ENCODE assay signal across 8 mouse cellular contexts in the genomic region with DNA sequence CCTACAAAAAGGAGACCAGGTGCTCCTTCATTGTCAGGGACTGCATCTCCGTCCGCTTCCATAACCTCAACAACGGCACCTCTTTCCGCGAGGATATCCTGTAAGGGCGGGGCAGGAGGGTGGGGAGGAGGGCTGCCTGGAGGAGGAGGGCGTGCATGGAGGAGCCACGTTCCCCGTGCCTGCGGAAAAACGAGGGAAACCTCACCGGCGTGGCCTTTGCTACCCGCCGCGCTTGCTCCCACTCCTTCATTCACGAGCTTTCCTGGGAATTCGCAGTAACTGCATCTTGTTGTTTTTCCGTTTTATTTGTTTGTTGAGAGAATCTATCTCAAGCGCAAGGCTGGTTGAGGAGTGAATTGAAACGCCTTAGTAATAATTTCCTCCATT. TPM values are rescaled to one million over a fixed set of nuclear protein-coding genes. Genes with fewer than 3 reads are reported as not detected.
A peak's percentile ranks its signal among the peaks of the same experiment; 100 is the strongest.
DNase-seq lines count a peak whose midpoint lies in the region; ATAC-seq and TF ChIP-seq lines count a peak whose summit lies in the region.

No protein-coding gene starts in this region.

- DNase-seq in lung, embryonic 14.5 days, result no peak
- no peak for DNase-seq in lung, postnatal 4 days
- DNase-seq in cerebellum, postnatal 10 days, result no peak
- DNase-seq in ovary, postnatal 10 days (ENCODE audit: low spot score), result no peak
- no peak for DNase-seq in thymus, postnatal 36 days

- H3K9ac ChIP-seq in lung, embryonic 14.5 days, result peak overlapping the region; percentile 69
- H3K9ac ChIP-seq in embryonic facial prominence, embryonic 15.5 days, result peak overlapping the region; percentile 71
- H3K9ac ChIP-seq in limb, embryonic 12.5 days (replicated peaks), result peak overlapping the region; percentile 74
- peak overlapping the region; percentile 52 for H3K9ac ChIP-seq in neural tube, embryonic 14.5 days (replicated peaks; ENCODE audit: low read depth, low read length)

- peak; percentile 44 for ATAC-seq in lung, embryonic 14.5 days (ENCODE audit: insufficient read depth)
- peak; percentile 45 for ATAC-seq in embryonic facial prominence, embryonic 15.5 days (ENCODE audit: insufficient number of reproducible peaks, low FRiP score, low TSS enrichment, low read depth)
- peak; percentile 44; the same call in 1 of the 2 replicates for ATAC-seq in limb, embryonic 12.5 days (ENCODE audit: insufficient number of reproducible peaks, insufficient read depth, low FRiP score, low TSS enrichment, low read depth)
- no peak; the same call in 1 of the 2 replicates for ATAC-seq in neural tube, embryonic 14.5 days (ENCODE audit: low read depth)

- 2% methylated on average over 21 of the region's 21 CpGs for WGBS in lung, embryonic 14.5 days
- WGBS in embryonic facial prominence, embryonic 15.5 days, result 2% methylated on average over 21 of the region's 21 CpGs
- WGBS in limb, embryonic 12.5 days, result under 1% methylated on average over 21 of the region's 21 CpGs
- WGBS in neural tube, embryonic 14.5 days, result under 1% methylated on average over 21 of the region's 21 CpGs

- H3K27me3 ChIP-seq in lung, embryonic 14.5 days (ENCODE audit: insufficient read depth, low read length), result no peaks in the 10 kb centered on the region
- no peaks in the 10 kb centered on the region for H3K27me3 ChIP-seq in embryonic facial prominence, embryonic 15.5 days
- H3K27me3 ChIP-seq in limb, embryonic 12.5 days, result no peaks in the 10 kb centered on the region
- no peaks in the 10 kb centered on the region for H3K27me3 ChIP-seq in neural tube, embryonic 14.5 days (ENCODE audit: control insufficient read depth, insufficient read depth, low read length)

- H3K4me1 ChIP-seq in lung, embryonic 14.5 days (ENCODE audit: insufficient read depth), result peaks cover 5% of the 10 kb centered on the region
- H3K4me1 ChIP-seq in embryonic facial prominence, embryonic 15.5 days, result peaks cover 30% of the 10 kb centered on the region
- H3K4me1 ChIP-seq in limb, embryonic 12.5 days (replicated peaks), result peaks cover 20% of the 10 kb centered on the region
- peaks cover 16% of the 10 kb centered on the region for H3K4me1 ChIP-seq in neural tube, embryonic 14.5 days (ENCODE audit: control insufficient read depth, insufficient read depth, low read length)

- TF ChIP-seq CTCF in lung, embryonic 14.5 days (IDR thresholded peaks at IDR 0.05; ENCODE audit: low read depth), result no peak

- peak overlapping the region; percentile 81 for H3K4me3 ChIP-seq in lung, embryonic 14.5 days (ENCODE audit: low read depth, low read length)
- H3K4me3 ChIP-seq in embryonic facial prominence, embryonic 15.5 days (replicated peaks), result peak overlapping the region; percentile 92
- peak overlapping the region; percentile 79 for H3K4me3 ChIP-seq in limb, embryonic 12.5 days (replicated peaks)
- peak overlapping the region; percentile 54 for H3K4me3 ChIP-seq in neural tube, embryonic 14.5 days (ENCODE audit: low read depth, low read length)

- H3K36me3 ChIP-seq in lung, embryonic 14.5 days (ENCODE audit: insufficient read depth), result peaks cover 11% of the 10 kb centered on the region; the same call in 1 of the 2 replicates
- peaks cover 28% of the 10 kb centered on the region for H3K36me3 ChIP-seq in embryonic facial prominence, embryonic 15.5 days
- H3K36me3 ChIP-seq in limb, embryonic 12.5 days, result peaks cover 33% of the 10 kb centered on the region
- H3K36me3 ChIP-seq in neural tube, embryonic 14.5 days (ENCODE audit: control insufficient read depth, insufficient read depth, low read length), result no peaks in the 10 kb centered on the region; the same call in none of the 2 replicates

- H3K27ac ChIP-seq in lung, embryonic 14.5 days (ENCODE audit: low read depth), result peak overlapping the region; percentile 82
- H3K27ac ChIP-seq in embryonic facial prominence, embryonic 15.5 days (replicated peaks), result peak overlapping the region; percentile 86
- peak overlapping the region; percentile 73 for H3K27ac ChIP-seq in limb, embryonic 12.5 days
- H3K27ac ChIP-seq in neural tube, embryonic 14.5 days (ENCODE audit: low read depth, low read length), result peak overlapping the region; percentile 66

- no peaks in the 10 kb centered on the region for H3K9me3 ChIP-seq in lung, embryonic 14.5 days (ENCODE audit: low read depth, low read length)
- no peaks in the 10 kb centered on the region for H3K9me3 ChIP-seq in embryonic facial prominence, embryonic 15.5 days (replicated peaks)
- H3K9me3 ChIP-seq in limb, embryonic 12.5 days, result no peaks in the 10 kb centered on the region
- H3K9me3 ChIP-seq in neural tube, embryonic 14.5 days (ENCODE audit: control insufficient read depth, low read length), result no peaks in the 10 kb centered on the region

- H3K4me2 ChIP-seq in lung, embryonic 14.5 days, result peak overlapping the region; percentile 88
- peak overlapping the region; percentile 82 for H3K4me2 ChIP-seq in embryonic facial prominence, embryonic 15.5 days (replicated peaks)
- H3K4me2 ChIP-seq in limb, embryonic 12.5 days, result peak overlapping the region; percentile 90
- peak overlapping the region; percentile 62 for H3K4me2 ChIP-seq in neural tube, embryonic 14.5 days (ENCODE audit: low read depth, low read length)

RNA-seq across cellular contexts. Expression of a gene that starts 0.4 kb away (rescaled TPM):
- 6.7 and 7.0 TPM in 2 replicates for polyA plus RNA-seq in lung, embryonic 14.5 days (2014; fragmentation: Nextera tagmentation; extraction: Ambion mirVana)
- polyA plus RNA-seq in embryonic facial prominence, embryonic 15.5 days (2015; fragmentation: Nextera tagmentation; extraction: Ambion mirVana), result 7.3 and 7.6 TPM in 2 replicates
- polyA plus RNA-seq in limb, embryonic 12.5 days (2016; fragmentation: Nextera tagmentation; extraction: Ambion mirVana), result 8.5 TPM in 2 replicates
- 16.9 and 19.0 TPM in 2 replicates for polyA plus RNA-seq in neural tube, embryonic 14.5 days (2014; fragmentation: Nextera tagmentation; extraction: Ambion mirVana)

RNA-seq across cellular contexts. Expression of a gene that starts 0.6 kb away (rescaled TPM):
- 16.2 and 17.8 TPM in 2 replicates for polyA plus RNA-seq in lung, embryonic 14.5 days (2014; fragmentation: Nextera tagmentation; extraction: Ambion mirVana)
- 20.7 and 20.9 TPM in 2 replicates for polyA plus RNA-seq in embryonic facial prominence, embryonic 15.5 days (2015; fragmentation: Nextera tagmentation; extraction: Ambion mirVana)
- polyA plus RNA-seq in limb, embryonic 12.5 days (2016; fragmentation: Nextera tagmentation; extraction: Ambion mirVana), result 13.8 and 14.0 TPM in 2 replicates
- 21.0 and 24.2 TPM in 2 replicates for polyA plus RNA-seq in neural tube, embryonic 14.5 days (2014; fragmentation: Nextera tagmentation; extraction: Ambion mirVana)

RNA-seq across cellular contexts. Expression of a gene that starts 17.2 kb away (rescaled TPM):
- 20.8 and 21.1 TPM in 2 replicates for polyA plus RNA-seq in lung, embryonic 14.5 days (2014; fragmentation: Nextera tagmentation; extraction: Ambion mirVana)
- polyA plus RNA-seq in embryonic facial prominence, embryonic 15.5 days (2015; fragmentation: Nextera tagmentation; extraction: Ambion mirVana), result 18.2 and 20.1 TPM in 2 replicates
- 17.3 and 20.4 TPM in 2 replicates for polyA plus RNA-seq in limb, embryonic 12.5 days (2016; fragmentation: Nextera tagmentation; extraction: Ambion mirVana)
- polyA plus RNA-seq in neural tube, embryonic 14.5 days (2014; fragmentation: Nextera tagmentation; extraction: Ambion mirVana), result 28.1 and 29.3 TPM in 2 replicates

RNA-seq across cellular contexts. Expression of a gene that starts 19.7 kb away (rescaled TPM):
- 19.1 and 21.3 TPM in 2 replicates for polyA plus RNA-seq in lung, embryonic 14.5 days (2014; fragmentation: Nextera tagmentation; extraction: Ambion mirVana)
- polyA plus RNA-seq in embryonic facial prominence, embryonic 15.5 days (2015; fragmentation: Nextera tagmentation; extraction: Ambion mirVana), result 37.1 and 37.3 TPM in 2 replicates
- polyA plus RNA-seq in limb, embryonic 12.5 days (2016; fragmentation: Nextera tagmentation; extraction: Ambion mirVana), result 19.0 and 19.2 TPM in 2 replicates
- 31.6 and 41.1 TPM in 2 replicates for polyA plus RNA-seq in neural tube, embryonic 14.5 days (2014; fragmentation: Nextera tagmentation; extraction: Ambion mirVana)

RNA-seq across cellular contexts. Expression of a gene that starts 23.0 kb away (rescaled TPM):
- polyA plus RNA-seq in lung, embryonic 14.5 days (2014; fragmentation: Nextera tagmentation; extraction: Ambion mirVana), result not detected in 2 replicates
- polyA plus RNA-seq in embryonic facial prominence, embryonic 15.5 days (2015; fragmentation: Nextera tagmentation; extraction: Ambion mirVana), result not detected in 2 replicates
- polyA plus RNA-seq in limb, embryonic 12.5 days (2016; fragmentation: Nextera tagmentation; extraction: Ambion mirVana), result not detected in 2 replicates
- polyA plus RNA-seq in neural tube, embryonic 14.5 days (2014; fragmentation: Nextera tagmentation; extraction: Ambion mirVana), result 0.27 TPM in 1 of 2 replicates, not detected in the other
